Mouse (Mus musculus) neural tube, embryonic 10.5 days (tissue): ENCODE results near the gene Snx12.
"Not testable (repeated sequence)": the region's sequence is repeated elsewhere in the genome, so short reads cannot be mapped to it uniquely, and the experiment has no call there.

Experiments
- DNase-seq: peaks from one replicate; pipeline ENCODE4 v3.0.0-alpha.2; 2017; ENCODE audit warnings: low spot score; ENCODE audit errors: extremely low spot score

The Snx12 gene

GRCm38 (mm10) chrX:101147506-101147905, 74.9 kb downstream of the Snx12 start:
- no peak for DNase-seq

GRCm38 (mm10) chrX:101131992-101132791, 90.2 kb downstream of the Snx12 start:
- DNase-seq, result no peak

- DNase-seq, result peak; percentile 50
Measured at GRCm38 (mm10) chrX:101131001-101131400, 91.4 kb downstream of the Snx12 start.

GRCm38 (mm10) chrX:101128559-101128958, 93.8 kb downstream of the Snx12 start:
- no peak for DNase-seq

GRCm38 (mm10) chrX:101126977-101127376, 95.4 kb downstream of the Snx12 start:
- no peak for DNase-seq

GRCm38 (mm10) chrX:101126474-101126955, 95.8 kb downstream of the Snx12 start:
- DNase-seq, result no peak

- DNase-seq, result no peak
Measured at GRCm38 (mm10) chrX:101120546-101120945, 101.8 kb downstream of the Snx12 start.

GRCm38 (mm10) chrX:101085920-101086319, 136.4 kb downstream of the Snx12 start, which contains the start of gene Slc7a3:
Gene Slc7a3, minus strand, starts transcription at chrX:101086020.
- no peak for DNase-seq

GRCm38 (mm10) chrX:101085211-101085610, 137.2 kb downstream of the Snx12 start:
- DNase-seq, result not testable (repeated sequence)

- DNase-seq, result no peak
Measured at GRCm38 (mm10) chrX:101084192-101084591, 138.2 kb downstream of the Snx12 start.

GRCm38 (mm10) chrX:101065245-101065644, 157.1 kb downstream of the Snx12 start:
- no peak for DNase-seq

GRCm38 (mm10) chrX:101063503-101063902, 158.9 kb downstream of the Snx12 start:
- DNase-seq, result no peak

- no peak for DNase-seq
Measured at GRCm38 (mm10) chrX:101059541-101059940, 162.8 kb downstream of the Snx12 start, which contains the start of gene Tex11. Gene Tex11, minus strand, starts transcription at chrX:101059667.
